8 mouse cellular contexts compared by ENCODE assay signal in genomic region chr7:144037966-144038669, GRCm38 (mm10). TPM values are rescaled to one million over a fixed set of nuclear protein-coding genes. Genes with fewer than 3 reads are reported as not detected.
DNase-seq lines count a peak whose midpoint lies in the region; ATAC-seq lines count a peak whose summit lies in the region.

No protein-coding gene starts in this region.

- peak; percentile 84 for ATAC-seq in forebrain, embryonic 12.5 days (ENCODE audit: low FRiP score)
- peak; percentile 74 for ATAC-seq in midbrain, embryonic 12.5 days (ENCODE audit: low FRiP score, low read depth)
- ATAC-seq in inflammation-experienced regulatory T-cells, adult 6 months: no peak

- H3K36me3 ChIP-seq in forebrain, embryonic 12.5 days (replicated peaks): no peaks in the 10 kb centered on the region
- no peaks in the 10 kb centered on the region for H3K36me3 ChIP-seq in midbrain, embryonic 12.5 days

- H3K4me2 ChIP-seq in forebrain, embryonic 12.5 days: peak overlapping the region; percentile 17; the same call in 1 of the 2 replicates
- no peak overlapping the region for H3K4me2 ChIP-seq in midbrain, embryonic 12.5 days (replicated peaks)

- no peaks in the 10 kb centered on the region for H3K9me3 ChIP-seq in forebrain, embryonic 12.5 days
- no peaks in the 10 kb centered on the region for H3K9me3 ChIP-seq in midbrain, embryonic 12.5 days

- H3K9ac ChIP-seq in forebrain, embryonic 12.5 days: no peak overlapping the region
- no peak overlapping the region for H3K9ac ChIP-seq in midbrain, embryonic 12.5 days (replicated peaks)

- no peak overlapping the region for H3K4me3 ChIP-seq in forebrain, embryonic 12.5 days (replicated peaks)
- H3K4me3 ChIP-seq in midbrain, embryonic 12.5 days: no peak overlapping the region

- H3K27me3 ChIP-seq in forebrain, embryonic 12.5 days: no peaks in the 10 kb centered on the region
- H3K27me3 ChIP-seq in midbrain, embryonic 12.5 days: peaks cover 4% of the 10 kb centered on the region; the same call in 1 of the 2 replicates

- WGBS in forebrain, embryonic 12.5 days: 24% methylated on average over 9 of the region's 9 CpGs
- WGBS in midbrain, embryonic 12.5 days: 35% methylated on average over 9 of the region's 9 CpGs

- H3K4me1 ChIP-seq in forebrain, embryonic 12.5 days: peaks cover 21% of the 10 kb centered on the region
- H3K4me1 ChIP-seq in midbrain, embryonic 12.5 days: peaks cover 19% of the 10 kb centered on the region

- DNase-seq in urinary bladder, postnatal 14 days (ENCODE audit: low spot score): peak; percentile 49
- DNase-seq in urinary bladder, postnatal 25 days (ENCODE audit: low spot score): no peak
- DNase-seq in heart, postnatal 10 days: peak; percentile 63 to 71
- DNase-seq in layer of hippocampus, postnatal 14 days (ENCODE audit: low spot score in 2 of 2): peak; percentile 35 to 54
- peak; percentile 33 for DNase-seq in testis, postnatal 14 days (ENCODE audit: low spot score)

- H3K27ac ChIP-seq in forebrain, embryonic 12.5 days: peak overlapping the region; percentile 86
- H3K27ac ChIP-seq in midbrain, embryonic 12.5 days (replicated peaks): peak overlapping the region; percentile 71

- intact Hi-C loops in heart, postnatal 10 days (cut with DNase I): no loop called here

RNA-seq across cellular contexts. Expression of gene Shank2, which starts 36.4 kb away (rescaled TPM):
- polyA plus RNA-seq in forebrain, embryonic 12.5 days (2016; fragmentation: Nextera tagmentation; extraction: Ambion mirVana): 2.8 and 3.0 TPM in 2 replicates
- under 1 TPM; 0.69 to 0.93 TPM for total RNA-seq in heart, postnatal 10 days (2021)
- 100 to 1,000 TPM; 133 to 146 TPM for total RNA-seq in layer of hippocampus, postnatal 14 days (2021)
- 2.8 and 3.3 TPM in 2 replicates for polyA plus RNA-seq in midbrain, embryonic 12.5 days (2016; fragmentation: Nextera tagmentation; extraction: Ambion mirVana)
- not detected for polyA plus RNA-seq in inflammation-experienced regulatory T-cells, adult 6 months (2017; shearing (Covaris generic))
